Mouse (Mus musculus): ENCODE results near the gene Mfng. TPM values are rescaled to one million over a fixed set of nuclear protein-coding genes. Genes with fewer than 3 reads are reported as not detected.
A peak's percentile ranks its signal among the peaks of the same experiment; 100 is the strongest.

Mfng gene
- polyA plus RNA-seq, 1 experiment, result 6.3 TPM

DNA sequence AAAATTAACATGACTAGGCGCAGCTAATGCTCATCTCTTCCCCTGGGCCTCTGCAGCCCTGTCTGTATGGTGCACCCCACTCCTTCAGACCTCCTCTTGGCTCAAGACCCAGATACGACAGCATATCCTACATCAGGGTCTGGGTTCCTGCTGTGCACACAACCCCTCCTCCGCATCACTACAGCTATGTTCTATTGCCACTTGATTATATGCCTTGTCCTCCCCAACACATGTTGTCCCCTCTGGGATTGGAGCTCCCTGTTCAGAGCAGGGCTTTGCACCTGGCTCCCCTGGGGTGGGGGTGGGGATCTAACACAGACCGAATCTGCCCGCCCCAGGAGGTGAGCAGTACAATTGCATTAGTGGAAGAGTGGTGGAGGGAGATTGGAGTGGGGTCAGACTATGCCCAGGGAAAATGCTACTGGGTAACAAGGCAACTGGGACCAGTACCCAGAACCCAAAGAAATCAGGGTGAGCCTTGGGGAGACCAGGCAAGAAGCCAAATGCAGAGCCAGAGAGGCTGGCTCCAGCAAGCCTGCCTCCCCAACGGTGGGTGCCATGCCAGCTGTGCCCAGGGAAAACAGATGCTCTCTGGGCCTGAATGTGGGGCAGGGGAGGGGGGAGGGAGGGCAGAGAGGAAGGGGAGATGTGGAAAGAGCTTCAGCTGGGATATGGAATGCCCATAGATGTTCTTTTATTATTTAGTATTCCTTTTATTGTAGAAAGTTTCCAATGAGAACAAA is 22.5 kb downstream of the Mfng start:
- TF ChIP-seq POLR2A (IDR thresholded peaks at IDR 0.05; ENCODE audit: extremely low read depth, insufficient read depth, low read length), result no peak
- TF ChIP-seq CTCF (IDR thresholded peaks at IDR 0.05; ENCODE audit: extremely low read depth, insufficient read depth, low read length), result no peak
- H3K4me3 ChIP-seq (ENCODE audit: insufficient read depth, low read length), result no peak overlapping the region
- H3K27ac ChIP-seq (ENCODE audit: insufficient read depth, low read length), result no peak overlapping the region
- H3K4me1 ChIP-seq (ENCODE audit: control insufficient read depth, insufficient read depth, low read length), result no peaks in the 10 kb centered on the region

DNA sequence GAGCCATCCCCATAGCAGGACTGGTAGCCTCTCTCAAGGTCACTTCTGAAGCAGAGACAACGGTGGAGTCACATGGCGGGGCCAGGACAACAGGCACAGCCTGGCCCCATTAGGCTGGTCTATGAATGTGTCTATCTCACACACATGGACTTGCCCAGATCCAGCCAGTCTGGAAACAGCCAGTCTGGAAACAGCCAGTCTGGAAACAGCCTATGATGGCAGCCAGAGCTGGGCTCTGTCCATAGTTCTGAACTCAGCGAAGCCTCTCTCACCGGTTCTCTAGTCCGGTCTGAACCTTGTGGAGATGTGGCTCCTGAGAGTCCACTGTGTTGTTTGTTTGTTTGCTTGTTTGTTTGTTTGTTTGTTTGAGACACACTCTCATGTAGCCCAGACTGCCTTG is 23.4 kb downstream of the Mfng start:
- TF ChIP-seq POLR2A (IDR thresholded peaks at IDR 0.05; ENCODE audit: extremely low read depth, insufficient read depth, low read length) (no peak), CTCF (IDR thresholded peaks at IDR 0.05; ENCODE audit: extremely low read depth, insufficient read depth, low read length) (no peak)
- no peaks in the 10 kb centered on the region for H3K4me1 ChIP-seq (ENCODE audit: control insufficient read depth, insufficient read depth, low read length)
- no peak overlapping the region for H3K27ac ChIP-seq (ENCODE audit: insufficient read depth, low read length)
- no peak overlapping the region for H3K4me3 ChIP-seq (ENCODE audit: insufficient read depth, low read length)

DNA sequence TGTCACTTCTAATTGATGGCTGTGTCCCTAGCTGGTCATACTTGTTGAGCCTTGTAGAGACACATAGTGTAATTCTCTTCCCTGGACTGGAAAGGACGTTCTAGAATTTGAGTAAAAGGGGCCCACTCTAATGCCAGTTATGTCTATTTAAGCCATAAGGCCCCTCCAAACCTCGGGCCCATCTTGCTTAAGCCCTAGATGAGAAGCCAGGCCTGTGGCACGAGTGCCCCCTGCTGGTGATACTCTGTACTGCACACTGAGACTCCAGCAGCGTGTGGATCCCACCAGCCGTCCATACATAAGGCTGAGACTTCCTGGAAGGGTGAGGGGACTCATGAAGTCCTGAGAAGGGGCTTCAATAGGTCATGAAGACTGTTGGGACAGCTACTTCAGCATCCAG is 29.1 kb downstream of the Mfng start:
- Histone ChIP-seq H3K4me3 (ENCODE audit: insufficient read depth, low read length) (no peak overlapping the region), H3K4me1 (ENCODE audit: control insufficient read depth, insufficient read depth, low read length) (no peaks in the 10 kb centered on the region), H3K27ac (ENCODE audit: insufficient read depth, low read length) (no peak overlapping the region)
- peak; percentile 96 for TF ChIP-seq CTCF (IDR thresholded peaks at IDR 0.05; ENCODE audit: extremely low read depth, insufficient read depth, low read length)
- TF ChIP-seq POLR2A (IDR thresholded peaks at IDR 0.05; ENCODE audit: extremely low read depth, insufficient read depth, low read length), result no peak

DNA sequence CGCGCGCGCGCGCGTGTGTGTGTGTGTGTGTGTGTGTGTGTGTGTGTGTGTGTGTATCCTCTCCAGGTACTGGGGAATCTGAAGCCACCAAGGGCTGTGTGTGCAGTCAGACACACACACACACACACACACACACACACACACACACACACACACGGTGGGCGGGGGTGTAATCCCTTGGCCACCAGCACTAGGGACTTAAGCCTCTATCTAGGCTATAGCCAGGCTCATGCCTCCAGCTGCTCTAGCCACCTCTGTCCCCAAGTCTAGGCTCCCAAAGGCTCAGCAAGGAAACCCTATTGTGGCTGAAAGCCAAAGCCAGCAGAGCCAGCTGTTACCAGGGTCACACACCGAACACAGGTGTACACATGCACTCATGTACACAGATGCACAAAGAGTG is 30.4 kb downstream of the Mfng start:
- TF ChIP-seq CTCF (IDR thresholded peaks at IDR 0.05; ENCODE audit: extremely low read depth, insufficient read depth, low read length), result no peak
- no peak overlapping the region for H3K4me3 ChIP-seq (ENCODE audit: insufficient read depth, low read length)
- no peaks in the 10 kb centered on the region for H3K4me1 ChIP-seq (ENCODE audit: control insufficient read depth, insufficient read depth, low read length)
- H3K27ac ChIP-seq (ENCODE audit: insufficient read depth, low read length), result no peak overlapping the region

DNA sequence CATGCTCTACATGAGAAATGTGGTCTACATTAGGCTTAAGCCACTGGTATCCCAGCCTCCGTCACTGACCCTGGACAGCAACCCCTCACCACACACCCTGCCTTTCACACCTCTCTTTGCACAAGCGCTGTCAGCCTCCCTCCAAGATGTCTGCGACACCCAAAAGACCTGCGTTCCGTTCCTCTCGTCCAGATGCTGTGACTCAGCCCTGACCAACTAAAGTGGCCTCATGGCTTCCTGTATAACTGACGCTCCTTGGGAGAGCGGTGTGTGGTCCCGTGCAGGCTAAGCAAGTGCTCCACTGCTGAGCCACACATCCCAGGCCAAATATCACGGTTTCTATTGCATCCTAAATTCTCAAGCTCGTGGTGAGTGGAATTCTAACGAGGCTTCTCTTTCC is 32.6 kb downstream of the Mfng start:
- peaks cover 4% of the 10 kb centered on the region; the same call in 1 of the 2 replicates for H3K4me1 ChIP-seq (ENCODE audit: control insufficient read depth, insufficient read depth, low read length)
- H3K4me3 ChIP-seq (ENCODE audit: insufficient read depth, low read length), result no peak overlapping the region
- H3K27ac ChIP-seq (ENCODE audit: insufficient read depth, low read length), result no peak overlapping the region
- TF ChIP-seq POLR2A (IDR thresholded peaks at IDR 0.05; ENCODE audit: extremely low read depth, insufficient read depth, low read length) (no peak), CTCF (IDR thresholded peaks at IDR 0.05; ENCODE audit: extremely low read depth, insufficient read depth, low read length) (no peak)

DNA sequence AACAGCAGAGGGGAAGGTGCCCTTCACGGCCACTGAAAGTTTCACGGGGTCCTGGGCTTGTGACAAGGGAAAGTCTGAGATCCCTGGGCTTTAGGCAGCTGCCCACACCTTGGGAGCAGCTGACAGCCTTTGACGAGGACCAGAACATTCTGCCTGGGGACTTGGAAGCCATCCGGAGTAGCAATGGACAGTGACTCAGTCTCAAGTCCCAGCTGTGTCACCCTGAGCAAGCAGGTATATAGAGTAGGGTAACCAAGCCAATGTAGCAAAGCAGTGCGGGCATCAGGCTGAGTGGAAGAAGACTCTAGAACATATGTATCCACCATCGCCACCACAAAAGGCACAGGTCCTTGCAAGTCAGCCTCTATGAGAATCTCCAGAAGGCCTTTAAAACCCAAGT is 36.1 kb downstream of the Mfng start:
- Histone ChIP-seq H3K4me3 (ENCODE audit: insufficient read depth, low read length) (no peak overlapping the region), H3K27ac (ENCODE audit: insufficient read depth, low read length) (no peak overlapping the region), H3K4me1 (ENCODE audit: control insufficient read depth, insufficient read depth, low read length) (peaks cover 4% of the 10 kb centered on the region; the same call in 1 of the 2 replicates)
- TF ChIP-seq CTCF (IDR thresholded peaks at IDR 0.05; ENCODE audit: extremely low read depth, insufficient read depth, low read length), result no peak
- TF ChIP-seq POLR2A (IDR thresholded peaks at IDR 0.05; ENCODE audit: extremely low read depth, insufficient read depth, low read length), result no peak

DNA sequence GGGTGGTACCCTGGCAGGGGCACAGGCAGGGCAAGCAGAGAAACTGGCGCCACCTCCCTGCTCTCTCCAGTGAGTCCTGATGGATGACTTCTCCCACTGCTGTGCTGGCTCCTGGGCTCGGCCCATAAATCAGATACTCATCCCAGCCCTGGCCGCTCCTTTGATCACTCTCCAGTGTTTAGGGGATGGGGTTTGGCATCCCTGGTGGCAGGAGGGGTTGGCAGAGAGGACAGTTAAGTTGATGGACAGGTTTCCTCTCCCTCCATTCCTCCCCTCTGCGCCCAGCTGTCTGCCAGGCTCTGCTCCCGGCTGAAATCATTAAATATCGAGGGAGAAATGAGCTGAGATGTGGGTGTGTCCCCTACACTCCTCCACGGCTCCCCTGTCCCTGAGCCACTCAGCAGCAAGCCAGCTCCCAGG is 36.6 kb downstream of the Mfng start:
- TF ChIP-seq CTCF (IDR thresholded peaks at IDR 0.05; ENCODE audit: extremely low read depth, insufficient read depth, low read length), result no peak
- TF ChIP-seq POLR2A (IDR thresholded peaks at IDR 0.05; ENCODE audit: extremely low read depth, insufficient read depth, low read length), result no peak
- Histone ChIP-seq H3K27ac (ENCODE audit: insufficient read depth, low read length) (no peak overlapping the region), H3K4me1 (ENCODE audit: control insufficient read depth, insufficient read depth, low read length) (peaks cover 4% of the 10 kb centered on the region; the same call in 1 of the 2 replicates), H3K4me3 (ENCODE audit: insufficient read depth, low read length) (no peak overlapping the region)

DNA sequence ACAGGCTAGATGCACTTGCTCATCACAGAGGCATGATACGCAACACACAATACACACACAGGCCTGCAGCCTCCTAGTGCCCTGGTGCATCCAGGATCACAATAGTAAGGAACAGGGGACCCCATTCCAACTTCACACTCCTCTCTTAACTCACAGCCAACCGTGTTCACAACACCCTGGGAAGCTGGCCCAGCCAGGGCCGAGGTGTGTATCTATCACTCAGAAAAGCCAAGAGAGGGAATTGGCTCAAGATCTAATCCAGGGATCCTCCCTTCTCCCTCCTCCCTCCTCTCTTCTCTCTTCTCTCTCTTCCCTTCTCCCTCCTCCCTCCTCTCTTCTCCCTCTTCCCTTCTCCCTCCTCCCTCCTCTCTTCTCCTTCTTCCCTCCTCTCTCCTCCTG is 37.1 kb downstream of the Mfng start:
- H3K4me1 ChIP-seq (ENCODE audit: control insufficient read depth, insufficient read depth, low read length), result peaks cover 4% of the 10 kb centered on the region; the same call in 1 of the 2 replicates
- H3K4me3 ChIP-seq (ENCODE audit: insufficient read depth, low read length), result no peak overlapping the region
- H3K27ac ChIP-seq (ENCODE audit: insufficient read depth, low read length), result no peak overlapping the region
- no peak for TF ChIP-seq CTCF (IDR thresholded peaks at IDR 0.05; ENCODE audit: extremely low read depth, insufficient read depth, low read length)
- TF ChIP-seq POLR2A (IDR thresholded peaks at IDR 0.05; ENCODE audit: extremely low read depth, insufficient read depth, low read length), result no peak

DNA sequence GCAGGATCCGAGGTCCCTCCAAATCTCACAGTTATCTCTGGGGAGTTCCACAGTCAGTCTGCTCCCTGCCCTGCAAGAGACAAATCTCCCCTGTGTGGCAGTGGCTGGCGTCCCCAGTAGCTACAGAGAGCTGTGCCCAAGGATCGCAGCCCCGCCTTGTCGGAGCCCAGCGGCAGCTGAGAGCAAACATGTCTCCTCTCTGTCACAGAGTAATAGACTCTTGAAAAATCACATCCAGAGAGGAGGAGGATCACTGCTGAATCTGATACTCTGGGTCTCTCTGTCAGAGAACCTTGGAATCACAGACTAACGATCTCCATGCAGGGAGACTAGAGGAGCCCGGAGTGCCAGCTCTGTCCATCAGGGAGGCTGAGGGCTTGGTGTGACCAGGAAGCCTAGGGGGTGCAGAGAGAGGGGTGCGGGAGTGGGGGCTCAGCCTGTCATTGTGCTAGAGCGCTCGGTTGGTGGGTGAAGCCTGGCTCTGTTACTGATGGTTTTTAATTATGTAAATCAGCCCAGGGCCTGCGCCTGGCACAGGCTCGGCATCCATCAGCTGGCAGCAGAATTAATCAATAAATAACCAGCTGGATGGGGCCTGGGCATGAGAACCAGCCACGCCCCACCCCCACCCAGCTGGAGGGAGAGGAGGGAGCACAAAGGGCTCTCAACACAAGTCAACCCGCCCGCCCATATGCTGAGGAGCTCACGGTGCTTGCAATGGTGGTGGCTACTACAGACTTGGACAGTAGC is 37.7 kb downstream of the Mfng start:
- H3K27ac ChIP-seq (ENCODE audit: insufficient read depth, low read length), result peak overlapping the region; percentile 9; the same call in 1 of the 2 replicates
- TF ChIP-seq CTCF (IDR thresholded peaks at IDR 0.05; ENCODE audit: extremely low read depth, insufficient read depth, low read length), result no peak
- TF ChIP-seq POLR2A (IDR thresholded peaks at IDR 0.05; ENCODE audit: extremely low read depth, insufficient read depth, low read length), result no peak
- H3K4me3 ChIP-seq (ENCODE audit: insufficient read depth, low read length), result no peak overlapping the region
- peaks cover 4% of the 10 kb centered on the region; the same call in 1 of the 2 replicates for H3K4me1 ChIP-seq (ENCODE audit: control insufficient read depth, insufficient read depth, low read length)

DNA sequence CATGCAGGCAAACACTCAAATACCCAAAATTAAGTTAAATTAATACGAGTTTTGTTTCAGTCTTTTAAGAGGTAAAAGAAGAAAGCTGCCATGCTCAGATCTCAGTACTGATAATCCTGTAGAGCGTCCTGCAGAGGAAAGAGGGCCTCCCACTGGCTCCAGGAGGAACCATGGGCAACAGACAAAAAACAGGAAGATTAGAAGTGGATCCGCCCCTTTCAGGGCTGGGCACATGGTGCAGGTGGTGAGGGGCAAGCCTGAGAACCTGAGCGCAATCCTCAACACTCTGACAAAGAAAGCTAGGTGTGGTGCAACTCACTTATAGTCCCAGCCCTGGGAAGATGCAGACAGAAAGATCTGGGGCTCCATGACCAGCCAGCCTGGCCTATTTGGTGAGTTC is 41.4 kb downstream of the Mfng start:
- TF ChIP-seq POLR2A (IDR thresholded peaks at IDR 0.05; ENCODE audit: extremely low read depth, insufficient read depth, low read length) (no peak), CTCF (IDR thresholded peaks at IDR 0.05; ENCODE audit: extremely low read depth, insufficient read depth, low read length) (no peak)
- no peak overlapping the region for H3K4me3 ChIP-seq (ENCODE audit: insufficient read depth, low read length)
- peaks cover 4% of the 10 kb centered on the region; the same call in 1 of the 2 replicates for H3K4me1 ChIP-seq (ENCODE audit: control insufficient read depth, insufficient read depth, low read length)
- H3K27ac ChIP-seq (ENCODE audit: insufficient read depth, low read length), result no peak overlapping the region

All from cortical plate, adult 2 months (tissue).